Mouse (Mus musculus) liver, embryonic 16.5 days (tissue): ENCODE results near the gene Dhx58. TPM values are rescaled to one million over a fixed set of nuclear protein-coding genes. Genes with fewer than 3 reads are reported as not detected.

Source experiments
- ATAC-seq: fragments of 200-750 bp; cut with Nextera tagmentation; 2 replicates; pipeline ENCODE4 v1.8.0; 2017; ENCODE audit warnings: low read depth, mild to moderate bottlenecking, moderate number of reproducible peaks, moderate library complexity
- H3K27ac ChIP-seq: fragments of 300-500 bp; sonication (generic); 2 replicates; pipeline ENCODE4 v1.5.1; 2014; ENCODE audit warnings: mild to moderate bottlenecking, low read length
- H3K27me3 ChIP-seq: fragments of 300-500 bp; sonication (generic); 2 replicates; pipeline ENCODE4 v1.6.1; 2014; ENCODE audit warnings: low read depth, low read length, mixed read lengths; ENCODE audit not compliant: control insufficient read depth, insufficient read depth
- H3K36me3 ChIP-seq: fragments of 300-500 bp; sonication (generic); 2 replicates; pipeline ENCODE4 v1.6.1; 2014; ENCODE audit warnings: mild to moderate bottlenecking; ENCODE audit not compliant: control insufficient read depth, insufficient read depth
- H3K4me1 ChIP-seq: fragments of 300-500 bp; sonication (generic); 2 replicates; pipeline ENCODE4 v1.6.1; 2014; ENCODE audit warnings: low read depth, low read length, mixed read lengths; ENCODE audit not compliant: control insufficient read depth
- H3K4me2 ChIP-seq: fragments of 300-500 bp; sonication (generic); 2 replicates; pipeline ENCODE4 v1.6.1; 2014; ENCODE audit warnings: low read depth, low read length, mixed read lengths
- H3K4me3 ChIP-seq: fragments of 300-500 bp; sonication (generic); 2 replicates; pipeline ENCODE4 v1.5.1; 2014; ENCODE audit warnings: low read depth, mild to moderate bottlenecking, low read length
- H3K9ac ChIP-seq: fragments of 300-500 bp; sonication (generic); 2 replicates; pipeline ENCODE4 v1.6.1; 2014; ENCODE audit warnings: low read depth, low read length
- H3K9me3 ChIP-seq: fragments of 300-500 bp; sonication (generic); replicated peaks from 2 replicates; pipeline ENCODE4 v1.6.1; 2016; ENCODE audit warnings: low read length; ENCODE audit not compliant: control insufficient read depth
- WGBS: fragments of 180-500 bp; shearing (Covaris S2); extraction: QIAGEN DNeasy Blood & Tissue Kit; methylation state at CpG from one replicate; pipeline ENCODE4 v1.1.7; 2014; ENCODE audit not compliant: insufficient replicate concordance; 5-methylcytosine and 5-hydroxymethylcytosine counted together
- polyA plus RNA-seq: library from polyadenylated mRNA; unstranded; fragments of >200 nt; fragmentation: Nextera tagmentation; extraction: Ambion mirVana; gene quantifications from 2 replicates; pipeline ENCODE4 v1.2.1, GENCODE M21; 2015

Gene Dhx58
- 1.9 and 2.2 TPM in 2 replicates for polyA plus RNA-seq

DNA sequence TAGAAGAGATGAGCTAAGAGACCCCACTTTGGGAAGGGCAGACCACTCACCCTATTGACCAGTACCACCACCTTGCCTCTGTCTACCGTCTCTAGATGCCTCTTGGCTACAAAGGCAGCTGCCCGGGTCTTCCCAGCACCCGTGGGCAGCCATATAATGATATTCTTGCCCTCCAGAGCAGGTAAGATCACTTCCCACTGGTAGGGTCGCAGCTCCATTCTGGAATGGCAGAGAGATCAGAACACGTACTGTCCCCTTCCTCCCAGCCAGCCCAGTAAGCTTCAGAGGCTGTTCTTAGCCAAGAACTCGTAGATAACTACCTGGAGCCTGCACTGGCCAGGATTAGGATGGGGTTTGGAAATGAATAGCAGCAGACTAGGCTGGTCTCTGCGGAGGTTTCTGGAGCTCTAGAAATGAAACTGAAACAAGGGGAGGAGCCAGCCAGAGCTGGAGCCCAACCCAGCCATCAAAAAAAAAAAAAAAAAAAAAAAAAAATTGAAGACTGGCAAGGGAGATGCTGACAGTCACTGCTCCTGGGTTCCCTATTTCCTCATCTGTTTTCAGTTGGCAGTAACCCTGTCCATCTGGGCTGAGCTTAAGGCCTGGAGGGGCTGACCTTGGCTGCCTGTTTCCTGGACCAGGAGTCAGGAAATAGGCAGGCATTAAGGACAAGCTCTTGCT, at the start of gene Dhx58:
TSS of gene Dhx58 (minus strand) at position 421 of the 681 bp plus-strand sequence.
- Histone ChIP-seq H3K9ac (no peak within 1 kb of the TSS), H3K27ac (no peak within 1 kb of the TSS), H3K4me1 (peaks cover 26% of the 10 kb centered on the region), H3K4me2 (peak within 1 kb of the TSS; percentile 61), H3K36me3 (peaks cover 2% of the 10 kb centered on the region; the same call in 1 of the 2 replicates), H3K27me3 (no peaks in the 10 kb centered on the region), H3K4me3 (peak within 1 kb of the TSS; percentile 34), H3K9me3 (no peaks in the 10 kb centered on the region)
- 43% methylated on average over 7 of the region's 7 CpGs for WGBS
- ATAC-seq: no peak; the same call in 1 of the 2 replicates

- Histone ChIP-seq H3K4me2 (no peak overlapping the region), H3K4me1 (peaks cover 2% of the 10 kb centered on the region), H3K9me3 (no peaks in the 10 kb centered on the region), H3K9ac (no peak overlapping the region), H3K27me3 (peaks cover 41% of the 10 kb centered on the region), H3K27ac (no peak overlapping the region), H3K4me3 (no peak overlapping the region), H3K36me3 (no peaks in the 10 kb centered on the region)
- WGBS: 39% methylated on average over 10 of the region's 10 CpGs
- ATAC-seq: no peak
Observed at GRCm38 (mm10) chr11:100752294-100752693, 48.2 kb upstream of the Dhx58 start.

- H3K4me2 ChIP-seq: no peak overlapping the region
- peaks cover 8% of the 10 kb centered on the region for H3K4me1 ChIP-seq
- H3K36me3 ChIP-seq: no peaks in the 10 kb centered on the region
- WGBS: 73% methylated on average over 16 of the region's 16 CpGs
- H3K27me3 ChIP-seq: peaks cover 33% of the 10 kb centered on the region
- H3K27ac ChIP-seq: no peak overlapping the region
- no peak overlapping the region for H3K4me3 ChIP-seq
- H3K9me3 ChIP-seq: no peaks in the 10 kb centered on the region
- no peak overlapping the region for H3K9ac ChIP-seq
- ATAC-seq: no peak
Observed at GRCm38 (mm10) chr11:100750127-100750526, 46.1 kb upstream of the Dhx58 start.

DNA sequence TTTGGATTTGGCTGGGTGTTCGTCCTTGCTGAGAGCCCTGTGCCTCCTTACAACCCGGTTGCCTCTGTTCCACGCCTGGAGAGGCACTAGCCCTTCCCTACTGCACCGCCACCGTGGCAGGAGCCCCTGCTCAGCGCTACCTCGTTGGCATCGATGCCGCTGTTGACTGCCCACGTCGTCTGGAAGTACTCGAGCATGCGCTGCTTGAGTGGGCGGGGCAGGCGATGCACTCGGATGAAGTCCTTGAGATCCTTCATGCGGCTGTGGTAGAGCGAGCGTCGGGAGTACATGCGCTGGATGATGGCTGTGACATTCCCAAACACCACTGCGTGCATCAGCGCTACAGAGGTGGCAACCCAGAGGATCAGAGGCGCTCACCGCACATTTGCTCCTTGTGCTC, 45.4 kb upstream of the Dhx58 start:
- Histone ChIP-seq H3K4me2 (no peak overlapping the region), H3K27me3 (peaks cover 33% of the 10 kb centered on the region), H3K4me1 (peaks cover 8% of the 10 kb centered on the region), H3K9ac (no peak overlapping the region), H3K9me3 (no peaks in the 10 kb centered on the region), H3K4me3 (no peak overlapping the region), H3K36me3 (no peaks in the 10 kb centered on the region), H3K27ac (no peak overlapping the region)
- 40% methylated on average over 25 of the region's 25 CpGs for WGBS
- ATAC-seq: no peak

GRCm38 (mm10) chr11:100748620-100749019, 44.5 kb upstream of the Dhx58 start:
- Histone ChIP-seq H3K27me3 (peaks cover 32% of the 10 kb centered on the region), H3K4me1 (peaks cover 8% of the 10 kb centered on the region), H3K9ac (no peak overlapping the region), H3K36me3 (no peaks in the 10 kb centered on the region), H3K9me3 (no peaks in the 10 kb centered on the region), H3K27ac (no peak overlapping the region), H3K4me3 (no peak overlapping the region), H3K4me2 (no peak overlapping the region)
- no peak for ATAC-seq
- 21% methylated on average over 4 of the region's 4 CpGs for WGBS

- H3K4me2 ChIP-seq: no peak overlapping the region
- no peak overlapping the region for H3K27ac ChIP-seq
- WGBS: 45% methylated on average over 5 of the region's 5 CpGs
- peaks cover 8% of the 10 kb centered on the region for H3K4me1 ChIP-seq
- no peak overlapping the region for H3K9ac ChIP-seq
- H3K27me3 ChIP-seq: peaks cover 21% of the 10 kb centered on the region
- H3K9me3 ChIP-seq: no peaks in the 10 kb centered on the region
- H3K4me3 ChIP-seq: no peak overlapping the region
- peak; percentile 81 for ATAC-seq
- no peaks in the 10 kb centered on the region for H3K36me3 ChIP-seq
Observed at GRCm38 (mm10) chr11:100747114-100747513, 43.0 kb upstream of the Dhx58 start.

DNA sequence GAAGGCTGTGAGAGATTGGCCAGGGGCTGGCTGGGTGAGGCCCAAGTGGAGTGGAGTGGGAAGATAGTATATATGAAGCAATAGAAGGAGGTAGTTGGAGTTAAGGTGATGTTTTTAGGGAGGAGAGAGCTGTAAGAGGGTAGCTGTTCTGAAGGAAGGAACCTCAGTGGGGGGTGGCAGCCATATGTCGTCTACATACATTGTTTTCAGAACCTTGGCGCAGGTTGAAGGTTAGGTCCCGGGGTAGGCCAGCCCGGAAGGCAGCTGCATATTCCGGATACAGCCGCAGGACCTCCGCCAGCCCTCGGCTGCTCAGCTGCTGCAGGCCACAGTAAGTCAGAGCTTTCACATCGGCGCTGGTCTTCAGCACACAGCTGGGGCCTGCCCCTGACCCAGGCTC, 42.5 kb upstream of the Dhx58 start:
- Histone ChIP-seq H3K27me3 (peaks cover 18% of the 10 kb centered on the region), H3K27ac (no peak overlapping the region), H3K4me3 (no peak overlapping the region), H3K36me3 (no peaks in the 10 kb centered on the region), H3K4me2 (no peak overlapping the region), H3K9ac (no peak overlapping the region), H3K4me1 (peaks cover 8% of the 10 kb centered on the region), H3K9me3 (no peaks in the 10 kb centered on the region)
- 80% methylated on average over 10 of the region's 10 CpGs for WGBS
- ATAC-seq: no peak

DNA sequence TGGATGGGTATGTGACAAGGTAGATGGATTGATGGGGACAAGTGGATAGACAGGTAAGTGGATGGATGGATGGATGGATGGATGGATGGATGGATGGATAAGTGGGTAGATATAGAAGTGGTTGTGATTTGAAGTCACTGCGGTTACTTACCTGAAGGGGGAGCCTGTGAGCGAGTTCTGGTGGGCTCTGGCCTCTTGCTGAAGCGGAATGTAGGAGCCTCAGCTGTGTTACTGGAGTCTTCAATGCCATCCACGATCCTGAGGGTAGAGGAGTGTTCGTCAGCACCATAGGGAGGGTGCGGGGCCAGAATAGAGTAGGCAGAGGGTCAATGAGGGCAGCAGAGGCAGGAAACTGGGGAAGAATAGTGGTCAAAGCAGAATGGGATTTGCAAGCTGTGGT, 41.0 kb upstream of the Dhx58 start:
- no peak overlapping the region for H3K4me3 ChIP-seq
- no peak for ATAC-seq
- H3K27ac ChIP-seq: no peak overlapping the region
- peaks cover 14% of the 10 kb centered on the region for H3K27me3 ChIP-seq
- peaks cover 8% of the 10 kb centered on the region for H3K4me1 ChIP-seq
- no peak overlapping the region for H3K9ac ChIP-seq
- H3K36me3 ChIP-seq: no peaks in the 10 kb centered on the region
- H3K9me3 ChIP-seq: no peaks in the 10 kb centered on the region
- WGBS: 15% methylated on average over 6 of the region's 6 CpGs
- no peak overlapping the region for H3K4me2 ChIP-seq

- WGBS: 66% methylated on average over 6 of the region's 6 CpGs
- H3K27ac ChIP-seq: no peak overlapping the region
- no peak overlapping the region for H3K4me3 ChIP-seq
- no peaks in the 10 kb centered on the region for H3K27me3 ChIP-seq
- no peak overlapping the region for H3K9ac ChIP-seq
- no peak for ATAC-seq
- no peaks in the 10 kb centered on the region for H3K36me3 ChIP-seq
- H3K4me1 ChIP-seq: peaks cover 19% of the 10 kb centered on the region
- no peak overlapping the region for H3K4me2 ChIP-seq
- no peaks in the 10 kb centered on the region for H3K9me3 ChIP-seq
Observed at GRCm38 (mm10) chr11:100741348-100741747, 37.3 kb upstream of the Dhx58 start.
